Mouse (Mus musculus): ENCODE measurements around the gene Ikbke. TPM values are rescaled to one million over a fixed set of nuclear protein-coding genes. Genes with fewer than 3 reads are reported as not detected.
A peak's percentile ranks its signal among the peaks of the same experiment; 100 is the strongest.
"Not testable (repeated sequence)": the region's sequence is repeated elsewhere in the genome, so short reads cannot be mapped to it uniquely, and the experiment has no call there.

The Ikbke gene
- polyA plus RNA-seq, 1 experiment from 2014 or later, result 0.55 TPM

- H3K4me2 ChIP-seq; ATAC-seq (ENCODE audit: low FRiP score); H3K36me3 ChIP-seq (ENCODE audit: control insufficient read depth, insufficient read depth, low read length); H3K4me1 ChIP-seq (ENCODE audit: control insufficient read depth, insufficient read depth, low read length); H3K27me3 ChIP-seq (ENCODE audit: control insufficient read depth, insufficient read depth, low read length); H3K9me3 ChIP-seq (ENCODE audit: control insufficient read depth, low read length); H3K4me3 ChIP-seq (ENCODE audit: low read depth, low read length); H3K9ac ChIP-seq (ENCODE audit: low read length); DNase-seq (ENCODE audit: low spot score, missing footprints); H3K27ac ChIP-seq (ENCODE audit: low read depth, low read length): not testable (repeated sequence)
- WGBS, result 88% methylated on average over 7 of the region's 7 CpGs
Measured at GRCm38 (mm10) chr1:131252516-131253250, 26.7 kb downstream of the Ikbke start.

GRCm38 (mm10) chr1:131246433-131247395 lies 32.7 kb downstream of the Ikbke start:
- DNase-seq (ENCODE audit: low spot score, missing footprints), result no peak
- Histone ChIP-seq H3K36me3 (ENCODE audit: control insufficient read depth, insufficient read depth, low read length) (no peaks in the 10 kb centered on the region), H3K4me2 (no peak overlapping the region), H3K4me3 (ENCODE audit: low read depth, low read length) (no peak overlapping the region), H3K27ac (ENCODE audit: low read depth, low read length) (no peak overlapping the region), H3K4me1 (ENCODE audit: control insufficient read depth, insufficient read depth, low read length) (peaks cover 13% of the 10 kb centered on the region), H3K27me3 (ENCODE audit: control insufficient read depth, insufficient read depth, low read length) (peaks cover 31% of the 10 kb centered on the region), H3K9me3 (ENCODE audit: control insufficient read depth, low read length) (no peaks in the 10 kb centered on the region), H3K9ac (ENCODE audit: low read length) (no peak overlapping the region)
- peak; percentile 8; the same call in 1 of the 2 replicates for ATAC-seq (ENCODE audit: low FRiP score)
- 16% methylated on average over 7 of the region's 7 CpGs for WGBS

DNA sequence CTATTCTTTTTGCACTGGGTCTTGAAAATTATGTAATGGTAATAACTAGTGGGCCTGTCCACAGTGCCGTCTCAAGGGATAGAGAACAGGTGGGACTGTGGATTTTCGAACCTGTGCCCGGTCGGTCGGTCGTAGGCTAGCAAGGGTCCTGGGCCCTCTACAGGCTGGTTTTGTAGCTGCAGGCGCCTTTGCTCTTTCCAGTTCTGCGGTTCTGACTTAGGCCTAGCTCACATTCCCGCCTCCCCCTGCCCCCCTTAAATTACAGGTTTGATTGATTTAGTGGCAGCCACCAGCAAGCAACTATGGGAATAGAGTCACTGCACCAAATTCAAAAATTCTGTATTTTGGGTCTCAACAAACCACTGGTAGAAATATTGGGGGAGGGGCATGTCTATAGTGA lies 33.5 kb downstream of the Ikbke start:
- peaks cover 31% of the 10 kb centered on the region for H3K27me3 ChIP-seq (ENCODE audit: control insufficient read depth, insufficient read depth, low read length)
- H3K36me3 ChIP-seq (ENCODE audit: control insufficient read depth, insufficient read depth, low read length), result no peaks in the 10 kb centered on the region
- DNase-seq (ENCODE audit: low spot score, missing footprints) (peak; percentile 92), ATAC-seq (ENCODE audit: low FRiP score) (peak; percentile 47)
- peaks cover 13% of the 10 kb centered on the region for H3K4me1 ChIP-seq (ENCODE audit: control insufficient read depth, insufficient read depth, low read length)
- H3K4me3 ChIP-seq (ENCODE audit: low read depth, low read length), result peak overlapping the region; percentile 64; the same call in 1 of the 2 replicates
- WGBS, result 7% methylated on average over 9 of the region's 9 CpGs
- no peak overlapping the region for H3K9ac ChIP-seq (ENCODE audit: low read length)
- H3K27ac ChIP-seq (ENCODE audit: low read depth, low read length), result no peak overlapping the region
- no peaks in the 10 kb centered on the region for H3K9me3 ChIP-seq (ENCODE audit: control insufficient read depth, low read length)
- peak overlapping the region; percentile 98 for H3K4me2 ChIP-seq

DNA sequence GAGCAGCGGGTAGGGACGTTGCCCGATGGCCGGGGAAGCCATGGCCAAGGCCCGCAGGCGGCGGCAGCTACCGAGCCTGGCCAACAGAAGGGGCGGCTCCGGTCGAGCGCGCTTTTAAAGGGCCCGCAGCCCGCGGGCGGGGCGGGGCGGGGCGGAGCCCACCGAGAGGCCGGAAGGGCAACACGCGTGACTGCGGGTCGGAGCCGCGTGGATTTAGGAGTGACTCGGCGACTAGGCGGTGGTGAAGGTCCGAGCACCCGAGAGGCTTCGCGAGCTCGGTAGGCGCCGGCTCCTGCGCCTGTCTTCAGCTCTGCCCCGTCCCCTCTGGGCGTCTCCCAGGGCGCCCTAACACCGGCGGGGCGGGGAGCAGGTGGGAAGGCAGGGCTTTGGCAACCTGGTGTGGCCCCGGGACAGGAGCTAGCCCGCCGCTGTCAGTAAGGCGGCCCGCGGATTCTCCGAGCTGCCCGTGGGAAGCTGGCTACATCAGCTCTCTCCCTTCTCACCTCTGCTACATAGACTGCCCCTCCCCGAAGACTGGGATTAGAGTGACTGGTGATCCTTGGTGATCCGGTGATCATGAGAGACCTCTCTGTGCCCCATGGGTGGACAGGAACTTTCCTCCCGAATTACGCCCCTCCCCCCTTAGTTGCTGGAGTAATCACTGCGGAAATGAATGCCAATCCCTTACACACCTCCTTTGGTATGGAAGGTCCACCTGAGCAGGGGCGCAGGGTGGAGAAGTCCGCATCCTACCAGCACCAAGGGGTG lies 34.1 kb downstream of the Ikbke start, which contains the start of gene Rassf5:
Gene Rassf5, minus strand, starts transcription at position 170 of the 768 bp plus-strand sequence.
- Histone ChIP-seq H3K4me2 (peak within 1 kb of the TSS; percentile 98), H3K4me3 (ENCODE audit: low read depth, low read length) (peak within 1 kb of the TSS; percentile 64), H3K27me3 (ENCODE audit: control insufficient read depth, insufficient read depth, low read length) (peaks cover 31% of the 10 kb centered on the region), H3K9ac (ENCODE audit: low read length) (peak within 1 kb of the TSS; percentile 62), H3K36me3 (ENCODE audit: control insufficient read depth, insufficient read depth, low read length) (no peaks in the 10 kb centered on the region), H3K4me1 (ENCODE audit: control insufficient read depth, insufficient read depth, low read length) (peaks cover 13% of the 10 kb centered on the region), H3K9me3 (ENCODE audit: control insufficient read depth, low read length) (no peaks in the 10 kb centered on the region), H3K27ac (ENCODE audit: low read depth, low read length) (no peak within 1 kb of the TSS)
- WGBS, result 1% methylated on average over 60 of the region's 60 CpGs
- ATAC-seq (ENCODE audit: low FRiP score) (peak; percentile 81), DNase-seq (ENCODE audit: low spot score, missing footprints) (peak; percentile 94)

DNA sequence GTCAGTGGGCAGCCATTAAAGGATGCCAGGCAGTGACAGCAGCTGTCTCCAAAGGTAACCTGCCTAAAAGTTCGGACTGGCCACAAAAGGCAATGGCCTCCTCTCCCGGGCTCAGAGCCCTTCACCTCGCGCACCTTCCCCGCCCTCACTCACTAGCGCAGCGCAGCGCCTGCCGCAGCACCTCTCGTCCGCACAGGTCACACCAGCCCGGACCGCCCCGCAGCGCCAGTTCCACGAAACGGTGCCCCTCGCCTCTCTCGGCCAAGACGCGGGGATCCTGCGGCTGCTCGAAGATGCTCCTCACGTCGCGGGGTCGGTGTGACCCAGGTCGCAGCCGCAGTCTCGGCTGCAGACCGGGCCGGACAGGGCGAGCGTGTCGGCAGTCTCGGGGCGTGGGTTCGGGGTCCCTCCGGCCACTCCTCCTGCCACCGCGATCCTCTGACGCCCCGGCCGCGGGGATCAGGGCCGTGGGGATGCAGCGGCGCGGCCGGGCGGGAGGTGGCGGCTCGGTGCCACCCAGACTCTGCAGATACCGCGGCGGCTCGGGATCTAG lies 34.8 kb downstream of the Ikbke start:
- peak; percentile 25 for ATAC-seq (ENCODE audit: low FRiP score)
- no peaks in the 10 kb centered on the region for H3K9me3 ChIP-seq (ENCODE audit: control insufficient read depth, low read length)

DNA sequence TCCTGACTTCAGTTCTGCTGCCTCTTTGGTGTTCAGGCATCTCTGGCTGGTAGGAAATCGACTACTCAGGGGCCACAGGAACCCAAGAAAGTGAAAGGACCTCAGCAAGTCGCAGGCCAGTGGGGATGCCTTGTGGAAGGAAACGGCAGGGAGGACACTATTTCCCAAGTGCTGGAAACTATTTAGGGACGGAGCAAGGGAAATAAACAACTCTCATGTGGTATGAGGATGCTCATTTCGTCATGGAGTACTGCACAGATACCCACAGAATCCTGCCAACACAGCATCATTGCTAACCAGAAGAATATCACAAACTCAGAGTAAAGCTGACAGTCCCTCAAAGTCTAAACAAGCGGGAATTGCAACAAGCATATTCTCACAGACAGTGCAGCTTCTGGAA lies 36.5 kb downstream of the Ikbke start:
- no peak for ATAC-seq (ENCODE audit: low FRiP score)
- Histone ChIP-seq H3K9me3 (ENCODE audit: control insufficient read depth, low read length) (no peaks in the 10 kb centered on the region), H3K4me3 (ENCODE audit: low read depth, low read length) (no peak overlapping the region), H3K4me1 (ENCODE audit: control insufficient read depth, insufficient read depth, low read length) (peaks cover 13% of the 10 kb centered on the region), H3K4me2 (no peak overlapping the region), H3K9ac (ENCODE audit: low read length) (no peak overlapping the region), H3K27me3 (ENCODE audit: control insufficient read depth, insufficient read depth, low read length) (peaks cover 33% of the 10 kb centered on the region), H3K36me3 (ENCODE audit: control insufficient read depth, insufficient read depth, low read length) (no peaks in the 10 kb centered on the region), H3K27ac (ENCODE audit: low read depth, low read length) (no peak overlapping the region)
- DNase-seq (ENCODE audit: low spot score, missing footprints), result peak; percentile 84
- 66% methylated on average over 6 of the region's 6 CpGs for WGBS

More for the DNA sequence above, 34.8 kb downstream of the Ikbke start:
- peak; percentile 95 for DNase-seq (ENCODE audit: low spot score, missing footprints)
- H3K27me3 ChIP-seq (ENCODE audit: control insufficient read depth, insufficient read depth, low read length), result peaks cover 31% of the 10 kb centered on the region
- peak overlapping the region; percentile 62 for H3K9ac ChIP-seq (ENCODE audit: low read length)
- H3K4me3 ChIP-seq (ENCODE audit: low read depth, low read length), result peak overlapping the region; percentile 64
- H3K4me2 ChIP-seq, result peak overlapping the region; percentile 98
- WGBS, result under 1% methylated on average over 57 of the region's 57 CpGs
- no peaks in the 10 kb centered on the region for H3K36me3 ChIP-seq (ENCODE audit: control insufficient read depth, insufficient read depth, low read length)
- no peak overlapping the region for H3K27ac ChIP-seq (ENCODE audit: low read depth, low read length)
- H3K4me1 ChIP-seq (ENCODE audit: control insufficient read depth, insufficient read depth, low read length), result peaks cover 13% of the 10 kb centered on the region

- H3K9ac ChIP-seq (ENCODE audit: low read length), result no peak overlapping the region
- H3K36me3 ChIP-seq (ENCODE audit: control insufficient read depth, insufficient read depth, low read length), result no peaks in the 10 kb centered on the region
- ATAC-seq (ENCODE audit: low FRiP score) (no peak), DNase-seq (ENCODE audit: low spot score, missing footprints) (peak; percentile 69)
- H3K27me3 ChIP-seq (ENCODE audit: control insufficient read depth, insufficient read depth, low read length), result peaks cover 21% of the 10 kb centered on the region
- H3K9me3 ChIP-seq (ENCODE audit: control insufficient read depth, low read length), result no peaks in the 10 kb centered on the region
- 64% methylated on average over 12 of the region's 12 CpGs for WGBS
- H3K4me3 ChIP-seq (ENCODE audit: low read depth, low read length), result no peak overlapping the region
- peaks cover 3% of the 10 kb centered on the region for H3K4me1 ChIP-seq (ENCODE audit: control insufficient read depth, insufficient read depth, low read length)
- H3K4me2 ChIP-seq, result no peak overlapping the region
- H3K27ac ChIP-seq (ENCODE audit: low read depth, low read length), result no peak overlapping the region
Measured at GRCm38 (mm10) chr1:131239576-131240193, 39.7 kb downstream of the Ikbke start.

GRCm38 (mm10) chr1:131238931-131239381 lies 40.5 kb downstream of the Ikbke start:
- Histone ChIP-seq H3K9me3 (ENCODE audit: control insufficient read depth, low read length) (no peaks in the 10 kb centered on the region), H3K36me3 (ENCODE audit: control insufficient read depth, insufficient read depth, low read length) (no peaks in the 10 kb centered on the region), H3K27ac (ENCODE audit: low read depth, low read length) (no peak overlapping the region), H3K9ac (ENCODE audit: low read length) (no peak overlapping the region), H3K27me3 (ENCODE audit: control insufficient read depth, insufficient read depth, low read length) (peaks cover 14% of the 10 kb centered on the region), H3K4me2 (no peak overlapping the region), H3K4me1 (ENCODE audit: control insufficient read depth, insufficient read depth, low read length) (no peaks in the 10 kb centered on the region), H3K4me3 (ENCODE audit: low read depth, low read length) (no peak overlapping the region)
- ATAC-seq (ENCODE audit: low FRiP score) (no peak), DNase-seq (ENCODE audit: low spot score, missing footprints) (peak; percentile 76)
- 77% methylated on average over 8 of the region's 8 CpGs for WGBS
